Mouse (Mus musculus) liver, adult 2 months (tissue): Measurements from ENCODE around the gene Psmd7.

Experiments
- CTCF ChIP-seq: fragments of 200-500 bp; IDR thresholded peaks from 2 replicates; pipeline ENCODE4 v1.5.1; 2011; ENCODE audit warnings: low read depth, low read length, control low read depth
- POLR2A ChIP-seq: fragments of 200-500 bp; IDR thresholded peaks from 2 replicates; pipeline ENCODE4 v1.6.1; 2011; ENCODE audit warnings: low read length, control low read depth; ENCODE audit not compliant: insufficient read depth; ENCODE audit errors: extremely low read depth

- TF ChIP-seq POLR2A: no peak
- TF ChIP-seq CTCF: no peak
These were observed 9.5 kb upstream of the Psmd7 start for GRCm38 (mm10) chr8:107597731-107598130.
